Mouse (Mus musculus): ENCODE measurements around the gene Pfkfb1.

The Pfkfb1 gene

GRCm38 (mm10) chrX:150588023-150588764 is at the start of gene Pfkfb1:
Gene Pfkfb1 (plus strand): TSS chrX:150588229.
- DNase-seq (ENCODE audit: low read depth) = peak; percentile 50

GRCm38 (mm10) chrX:150540111-150540510 is 47.9 kb upstream of the Pfkfb1 start:
- no peak for DNase-seq (ENCODE audit: low read depth)

- DNase-seq (ENCODE audit: low read depth) = no peak
These were observed 46.3 kb upstream of the Pfkfb1 start for GRCm38 (mm10) chrX:150541684-150542083.

- no peak for DNase-seq (ENCODE audit: low read depth)
These were observed 40.8 kb upstream of the Pfkfb1 start, which contains the start of gene Alas2 for GRCm38 (mm10) chrX:150547239-150547638. Gene Alas2 (plus strand): TSS chrX:150547375.

- no peak for DNase-seq (ENCODE audit: low read depth)
These were observed 38.4 kb upstream of the Pfkfb1 start for GRCm38 (mm10) chrX:150549639-150550038.

- no peak for DNase-seq (ENCODE audit: low read depth)
These were observed 36.0 kb upstream of the Pfkfb1 start for GRCm38 (mm10) chrX:150551986-150552385.

- no peak for DNase-seq (ENCODE audit: low read depth)
These were observed 34.0 kb upstream of the Pfkfb1 start for GRCm38 (mm10) chrX:150554032-150554431.

- no peak for DNase-seq (ENCODE audit: low read depth)
These were observed 23.2 kb upstream of the Pfkfb1 start for GRCm38 (mm10) chrX:150564644-150565357.

GRCm38 (mm10) chrX:150581921-150582320 is 6.1 kb upstream of the Pfkfb1 start:
- no peak for DNase-seq (ENCODE audit: low read depth)

GRCm38 (mm10) chrX:150585116-150585515 is 2.9 kb upstream of the Pfkfb1 start:
- no peak for DNase-seq (ENCODE audit: low read depth)

- DNase-seq (ENCODE audit: low read depth) = no peak
These were observed 1.7 kb downstream of the Pfkfb1 start, which contains the start of gene Apex2 for GRCm38 (mm10) chrX:150589696-150590095. Gene Apex2 (minus strand): TSS chrX:150589868.

- DNase-seq (ENCODE audit: low read depth) = no peak
These were observed 5.4 kb downstream of the Pfkfb1 start for GRCm38 (mm10) chrX:150593266-150594035.

- DNase-seq (ENCODE audit: low read depth) = no peak
These were observed 6.1 kb downstream of the Pfkfb1 start for GRCm38 (mm10) chrX:150594176-150594575.

- no peak for DNase-seq (ENCODE audit: low read depth)
These were observed 7.2 kb downstream of the Pfkfb1 start for GRCm38 (mm10) chrX:150595016-150595760.

- no peak for DNase-seq (ENCODE audit: low read depth)
These were observed 10.9 kb downstream of the Pfkfb1 start for GRCm38 (mm10) chrX:150598882-150599281.

- DNase-seq (ENCODE audit: low read depth) = no peak
These were observed 48.4 kb downstream of the Pfkfb1 start for GRCm38 (mm10) chrX:150636421-150636820.

GRCm38 (mm10) chrX:150656122-150656907 is 68.3 kb downstream of the Pfkfb1 start:
- DNase-seq (ENCODE audit: low read depth) = no peak

GRCm38 (mm10) chrX:150656908-150657796 is 69.1 kb downstream of the Pfkfb1 start, which contains the start of gene Tro:
Gene Tro (minus strand): TSS chrX:150657583.
- no peak for DNase-seq (ENCODE audit: low read depth)

- no peak for DNase-seq (ENCODE audit: low read depth)
These were observed 69.7 kb downstream of the Pfkfb1 start for GRCm38 (mm10) chrX:150657797-150658118.

GRCm38 (mm10) chrX:150662809-150663208 is 74.8 kb downstream of the Pfkfb1 start:
- DNase-seq (ENCODE audit: low read depth) = no peak
